Mouse (Mus musculus): ENCODE results near the gene Sgsm1. TPM values are rescaled to one million over a fixed set of nuclear protein-coding genes. Genes with fewer than 3 reads are reported as not detected.

Gene Sgsm1
- polyA plus RNA-seq, 1 experiment from 2014 or later, result 15.7 TPM

Small RNA genes within 50 kb of the gene (microRNA-seq; reads per million reads assigned to microRNA genes)
- not detected for gene Mir7229 (ENCODE audit: insufficient number of aligned reads)
- gene Mir7230 (ENCODE audit: insufficient number of aligned reads), result not detected

Other genes with a start within 250 kb of the Sgsm1 start
- gene Crybb2, start 240.7 kb downstream of the Sgsm1 start, polyA plus RNA-seq (2014; fragmentation: Nextera tagmentation; extraction: Ambion mirVana), result not detected in 2 replicates
- gene Crybb3, start 229.2 kb downstream of the Sgsm1 start, polyA plus RNA-seq (2014; fragmentation: Nextera tagmentation; extraction: Ambion mirVana), result 0.76 TPM in 2 replicates
- 2.2 and 3.4 TPM in 2 replicates for gene 2900026A02Rik, start 89.5 kb downstream of the Sgsm1 start, polyA plus RNA-seq (2014; fragmentation: Nextera tagmentation; extraction: Ambion mirVana)
- 0.20 TPM in 1 of 2 replicates, not detected in the other for gene Tmem211, start 83.9 kb downstream of the Sgsm1 start, polyA plus RNA-seq (2014; fragmentation: Nextera tagmentation; extraction: Ambion mirVana)
- gene Aym1, start 46.5 kb upstream of the Sgsm1 start, polyA plus RNA-seq (2014; fragmentation: Nextera tagmentation; extraction: Ambion mirVana), result not detected in 2 replicates
- gene Wscd2, start 179.5 kb upstream of the Sgsm1 start, polyA plus RNA-seq (2014; fragmentation: Nextera tagmentation; extraction: Ambion mirVana), result 6.7 and 7.6 TPM in 2 replicates

All from forebrain, embryonic 11.5 days (tissue).